Comparison of ENCODE assay signal across 13 mouse cellular contexts in the genomic region with DNA sequence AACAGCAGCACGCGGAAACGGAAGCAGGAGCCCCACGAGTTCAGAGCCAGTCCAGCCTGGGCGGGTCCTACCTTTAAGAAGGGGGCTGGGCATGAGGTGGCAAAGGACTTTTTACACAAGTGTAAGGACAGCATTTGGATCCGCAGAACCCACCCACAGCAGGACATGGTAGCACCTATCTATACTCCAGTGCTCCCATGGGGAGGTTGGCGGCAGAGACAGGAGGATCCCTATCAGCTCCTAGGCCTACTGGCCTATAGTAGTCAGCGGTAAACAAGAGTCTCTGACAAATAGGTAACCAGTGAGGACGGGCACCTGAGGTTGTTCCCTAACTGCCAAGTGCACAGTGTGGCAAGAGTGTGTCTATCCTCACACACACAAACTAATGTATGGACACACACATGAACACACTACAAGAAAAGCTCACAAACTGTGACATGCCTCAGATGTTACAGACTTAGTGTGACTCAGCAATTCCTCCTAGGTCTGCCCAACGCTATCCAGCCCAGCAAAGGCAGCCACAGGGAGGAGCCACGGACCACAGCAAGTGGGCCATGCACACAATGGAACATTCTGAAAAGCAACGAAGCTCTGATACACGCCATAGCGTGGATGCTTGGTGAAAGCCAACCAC. TPM values are rescaled to one million over a fixed set of nuclear protein-coding genes. Genes with fewer than 3 reads are reported as not detected.
DNase-seq lines count a peak whose midpoint lies in the region; ATAC-seq and TF ChIP-seq lines count a peak whose summit lies in the region.
"Had no signal": no experiment of that assay in that cellular context is flagged by ENCODE, and none has a peak within 500 bp of the region (broad histone marks: within the 10 kb centered on the region; RNA-seq: fewer than 3 reads in every experiment).

No protein-coding gene starts in this region.

- no peaks in the 10 kb centered on the region for H3K4me1 ChIP-seq in midbrain, embryonic 13.5 days (replicated peaks)
- no peaks in the 10 kb centered on the region for H3K4me1 ChIP-seq in forebrain, postnatal 0 days (ENCODE audit: insufficient read depth)
- H3K4me1 ChIP-seq: hindbrain, embryonic 15.5 days had no signal

- no peaks in the 10 kb centered on the region for H3K9me3 ChIP-seq in midbrain, embryonic 13.5 days
- H3K9me3 ChIP-seq in forebrain, postnatal 0 days (ENCODE audit: low read length): no peaks in the 10 kb centered on the region
- H3K9me3 ChIP-seq: hindbrain, embryonic 15.5 days had no signal

- intact Hi-C loops in left cerebral cortex, adult 2 months (cut with DNase I): no loop called here

- no peak overlapping the region for H3K27ac ChIP-seq in left cerebral cortex, adult 2 months
- no peak overlapping the region for H3K27ac ChIP-seq in midbrain, embryonic 13.5 days
- no peak overlapping the region for H3K27ac ChIP-seq in forebrain, postnatal 0 days (ENCODE audit: low read depth, low read length)
- H3K27ac ChIP-seq: hindbrain, embryonic 15.5 days had no signal

- peak; percentile 11 for TF ChIP-seq CTCF in left cerebral cortex, adult 2 months (IDR thresholded peaks at IDR 0.05)
- no peak for TF ChIP-seq CTCF in forebrain, postnatal 0 days (IDR thresholded peaks at IDR 0.05; ENCODE audit: low read depth)

- no peak for DNase-seq in left cerebral cortex, adult 2 months (ENCODE audit: extremely low spot score in 1 of 2, low spot score in 2 of 2)
- DNase-seq in left cerebral cortex, adult 9 months (ENCODE audit: low spot score in 2 of 2): no peak
- DNase-seq in MN1 (ENCODE audit: low spot score): peak; percentile 42
- peak; percentile 56 to 63 for DNase-seq in spleen, postnatal 10 days (ENCODE audit: low spot score in 2 of 2)
- no peak for DNase-seq in forebrain, postnatal 0 days
- no peak for DNase-seq in adrenal gland, postnatal 25 days
- DNase-seq: cerebellum, postnatal 25 days; lung, postnatal 4 days; thymus, postnatal 4 days had no signal

- H3K9ac ChIP-seq in midbrain, embryonic 13.5 days (replicated peaks): no peak overlapping the region
- H3K9ac ChIP-seq in forebrain, postnatal 0 days: no peak overlapping the region
- H3K9ac ChIP-seq: hindbrain, embryonic 15.5 days had no signal

- H3K36me3 ChIP-seq in midbrain, embryonic 13.5 days: peaks cover 95% of the 10 kb centered on the region
- H3K36me3 ChIP-seq in forebrain, postnatal 0 days (ENCODE audit: insufficient read depth): peaks cover 93% of the 10 kb centered on the region

- WGBS in midbrain, embryonic 13.5 days: 86% methylated on average over 14 of the region's 14 CpGs
- WGBS in forebrain, postnatal 0 days: 87% methylated on average over 14 of the region's 14 CpGs

- peak; percentile 67 for ATAC-seq in granulocyte monocyte progenitor cell, adult 5-6 weeks (replicated peaks; ENCODE audit: poor library complexity, severe bottlenecking)
- ATAC-seq in midbrain, embryonic 13.5 days: no peak
- ATAC-seq in forebrain, postnatal 0 days: no peak

- H3K4me3 ChIP-seq in left cerebral cortex, adult 2 months: no peak overlapping the region
- no peak overlapping the region for H3K4me3 ChIP-seq in midbrain, embryonic 13.5 days (replicated peaks)
- no peak overlapping the region for H3K4me3 ChIP-seq in forebrain, postnatal 0 days (ENCODE audit: low read depth, low read length)
- H3K4me3 ChIP-seq: hindbrain, embryonic 15.5 days had no signal

- H3K4me2 ChIP-seq in midbrain, embryonic 13.5 days (replicated peaks): no peak overlapping the region
- no peak overlapping the region for H3K4me2 ChIP-seq in forebrain, postnatal 0 days (ENCODE audit: low read depth)
- H3K4me2 ChIP-seq: hindbrain, embryonic 15.5 days had no signal

- H3K27me3 ChIP-seq in midbrain, embryonic 13.5 days: no peaks in the 10 kb centered on the region
- H3K27me3 ChIP-seq in forebrain, postnatal 0 days (ENCODE audit: insufficient read depth, low read length): no peaks in the 10 kb centered on the region
- H3K27me3 ChIP-seq: hindbrain, embryonic 15.5 days had no signal

RNA-seq across cellular contexts. Expression of gene Tsc2, which starts 14.8 kb away (rescaled TPM):
- 100 to 1,000 TPM; 140 to 159 TPM for total RNA-seq in left cerebral cortex, adult 2 months (2021)
- 61.9 and 83.7 TPM in 2 replicates for total RNA-seq in granulocyte monocyte progenitor cell, adult 5-6 weeks (2014; fragmentation: Nextera tagmentation)
- 25.1 and 41.3 TPM in 2 replicates for total RNA-seq in granulocyte monocyte progenitor cell, adult 5-6 weeks (2017)
- 73.1 and 74.1 TPM in 2 replicates for polyA plus RNA-seq in midbrain, embryonic 13.5 days (2015; fragmentation: Nextera tagmentation; extraction: Ambion mirVana)
- 81.2 and 92.6 TPM in 2 replicates for total RNA-seq in forebrain, postnatal 0 days (2014; rRNA removed)
- polyA plus RNA-seq in forebrain, postnatal 0 days (2015; fragmentation: Nextera tagmentation; extraction: Ambion mirVana): 44.2 and 56.2 TPM in 2 replicates
- total RNA-seq in adrenal gland, postnatal 25 days (2021): 108 and 138 TPM in 2 replicates

RNA-seq across cellular contexts. Expression of gene Nthl1, which starts 14.8 kb away (rescaled TPM):
- 1 to 10 TPM; 5.5 to 5.7 TPM for total RNA-seq in left cerebral cortex, adult 2 months (2021)
- total RNA-seq in granulocyte monocyte progenitor cell, adult 5-6 weeks (2014; fragmentation: Nextera tagmentation): 7.1 and 15.7 TPM in 2 replicates
- 11.8 and 13.7 TPM in 2 replicates for total RNA-seq in granulocyte monocyte progenitor cell, adult 5-6 weeks (2017)
- polyA plus RNA-seq in midbrain, embryonic 13.5 days (2015; fragmentation: Nextera tagmentation; extraction: Ambion mirVana): 10.0 and 10.8 TPM in 2 replicates
- total RNA-seq in forebrain, postnatal 0 days (2014; rRNA removed): 10.1 and 10.2 TPM in 2 replicates
- 8.6 and 9.8 TPM in 2 replicates for polyA plus RNA-seq in forebrain, postnatal 0 days (2015; fragmentation: Nextera tagmentation; extraction: Ambion mirVana)
- 7.2 and 12.6 TPM in 2 replicates for total RNA-seq in adrenal gland, postnatal 25 days (2021)

RNA-seq across cellular contexts. Expression of gene Slc9a3r2, which starts 32.4 kb away (rescaled TPM):
- total RNA-seq in left cerebral cortex, adult 2 months (2021): 10 to 100 TPM; 50.2 to 51.0 TPM
- total RNA-seq in granulocyte monocyte progenitor cell, adult 5-6 weeks (2014; fragmentation: Nextera tagmentation): 0.45 and 1.0 TPM in 2 replicates
- total RNA-seq in granulocyte monocyte progenitor cell, adult 5-6 weeks (2017): 1.8 and 3.0 TPM in 2 replicates
- 21.3 and 23.5 TPM in 2 replicates for polyA plus RNA-seq in midbrain, embryonic 13.5 days (2015; fragmentation: Nextera tagmentation; extraction: Ambion mirVana)
- 43.5 and 54.5 TPM in 2 replicates for total RNA-seq in forebrain, postnatal 0 days (2014; rRNA removed)
- polyA plus RNA-seq in forebrain, postnatal 0 days (2015; fragmentation: Nextera tagmentation; extraction: Ambion mirVana): 42.0 and 48.3 TPM in 2 replicates
- 53.4 and 63.5 TPM in 2 replicates for total RNA-seq in adrenal gland, postnatal 25 days (2021)

RNA-seq across cellular contexts. Expression of gene Npw, which starts 40.6 kb away (rescaled TPM):
- total RNA-seq in left cerebral cortex, adult 2 months (2021): 1 to 10 TPM in 1 of 2 experiments, under 1 TPM in 1; 0.58 to 1.4 TPM
- total RNA-seq in granulocyte monocyte progenitor cell, adult 5-6 weeks (2014; fragmentation: Nextera tagmentation): not detected in 2 replicates
- total RNA-seq in granulocyte monocyte progenitor cell, adult 5-6 weeks (2017): 0.82 TPM in 1 of 2 replicates, not detected in the other
- not detected in 2 replicates for polyA plus RNA-seq in midbrain, embryonic 13.5 days (2015; fragmentation: Nextera tagmentation; extraction: Ambion mirVana)
- not detected in 2 replicates for total RNA-seq in forebrain, postnatal 0 days (2014; rRNA removed)
- polyA plus RNA-seq in forebrain, postnatal 0 days (2015; fragmentation: Nextera tagmentation; extraction: Ambion mirVana): 0.64 and 0.96 TPM in 2 replicates
- total RNA-seq in adrenal gland, postnatal 25 days (2021): not detected in 2 replicates
- polyA plus RNA-seq: neural tube, embryonic 11.5 days had no signal

RNA-seq across cellular contexts. Expression of gene Zfp598, which starts 51.8 kb away (rescaled TPM):
- 10 to 100 TPM; 41.6 to 49.0 TPM for total RNA-seq in left cerebral cortex, adult 2 months (2021)
- 18.2 and 40.4 TPM in 2 replicates for total RNA-seq in granulocyte monocyte progenitor cell, adult 5-6 weeks (2014; fragmentation: Nextera tagmentation)
- 16.1 and 17.8 TPM in 2 replicates for total RNA-seq in granulocyte monocyte progenitor cell, adult 5-6 weeks (2017)
- polyA plus RNA-seq in midbrain, embryonic 13.5 days (2015; fragmentation: Nextera tagmentation; extraction: Ambion mirVana): 15.0 and 18.6 TPM in 2 replicates
- total RNA-seq in forebrain, postnatal 0 days (2014; rRNA removed): 31.2 and 41.5 TPM in 2 replicates
- 14.6 and 15.0 TPM in 2 replicates for polyA plus RNA-seq in forebrain, postnatal 0 days (2015; fragmentation: Nextera tagmentation; extraction: Ambion mirVana)
- 53.9 and 54.7 TPM in 2 replicates for total RNA-seq in adrenal gland, postnatal 25 days (2021)

Comparison
In these comparisons a context has a peak if more than half of its experiments do, and no peak if none do; other contexts are left out.
1. DNase-seq: peak in MN1 (single experiment) and spleen, postnatal 10 days (2 of 2); none in left cerebral cortex, adult 2 months (0 of 2), left cerebral cortex, adult 9 months (0 of 2), forebrain, postnatal 0 days (single experiment) and adrenal gland, postnatal 25 days (single experiment).
2. RNA of gene Slc9a3r2, which starts 32.4 kb away (total RNA-seq): 53.4 to 63.5 TPM in adrenal gland, postnatal 25 days, 50.2 to 51.0 TPM in left cerebral cortex, adult 2 months and 43.5 to 54.5 TPM in forebrain, postnatal 0 days; 0.45 to 3.0 TPM in granulocyte monocyte progenitor cell, adult 5-6 weeks; every median in the first group is over 10 times any median in the second.